Mouse (Mus musculus) forebrain, postnatal 0 days (tissue): Measurements from ENCODE around the gene Miox. TPM values are rescaled to one million over a fixed set of nuclear protein-coding genes. Genes with fewer than 3 reads are reported as not detected.

Experiments used
- ATAC-seq: fragments of 200-750 bp; cut with Nextera tagmentation; 2 replicates; pipeline ENCODE4 v1.8.0; 2017; ENCODE audit warnings: mild to moderate bottlenecking, moderate library complexity
- DNase-seq: peaks from one replicate; pipeline ENCODE4 v3.0.0-alpha.2; 2015
- H3K27ac ChIP-seq: fragments of 300-500 bp; sonication (generic); 2 replicates; pipeline ENCODE4 v1.5.1; 2014; ENCODE audit warnings: low read depth, mild to moderate bottlenecking, antibody characterized with exemption, low read length, moderate library complexity, mixed read lengths
- H3K27me3 ChIP-seq: fragments of 300-500 bp; sonication (generic); 2 replicates; pipeline ENCODE4 v1.6.1; 2014; ENCODE audit warnings: mild to moderate bottlenecking, low read length, mixed read lengths; ENCODE audit not compliant: insufficient read depth
- H3K36me3 ChIP-seq: fragments of 300-500 bp; sonication (generic); 2 replicates; pipeline ENCODE4 v1.6.1; 2014; ENCODE audit warnings: mild to moderate bottlenecking, moderate library complexity; ENCODE audit not compliant: insufficient read depth
- H3K4me1 ChIP-seq: fragments of 300-500 bp; sonication (generic); 2 replicates; pipeline ENCODE4 v1.6.1; 2014; ENCODE audit warnings: antibody characterized with exemption; ENCODE audit not compliant: insufficient read depth
- H3K4me2 ChIP-seq: fragments of 300-500 bp; sonication (generic); 2 replicates; pipeline ENCODE4 v1.6.1; 2014; ENCODE audit warnings: low read depth, mild to moderate bottlenecking, moderate library complexity
- H3K4me3 ChIP-seq: fragments of 300-500 bp; sonication (generic); 2 replicates; pipeline ENCODE4 v1.5.1; 2014; ENCODE audit warnings: low read depth, low read length, mixed read lengths
- H3K9ac ChIP-seq: fragments of 300-500 bp; sonication (generic); 2 replicates; pipeline ENCODE4 v1.6.1; 2014; ENCODE audit warnings: mild to moderate bottlenecking
- H3K9me3 ChIP-seq: fragments of 300-500 bp; sonication (generic); 2 replicates; pipeline ENCODE4 v1.6.1; 2016; ENCODE audit warnings: low read length
- CTCF ChIP-seq: sonication (generic); IDR thresholded peaks from 2 replicates; pipeline ENCODE4 v1.5.1; 2016; ENCODE audit warnings: antibody characterized with exemption, control low read depth, low read depth
- WGBS: fragments of 180-500 bp; shearing (Covaris S2); extraction: QIAGEN DNeasy Blood & Tissue Kit; methylation state at CpG from one replicate; pipeline ENCODE4 v1.1.7; 2014; 5-methylcytosine and 5-hydroxymethylcytosine counted together
- polyA plus RNA-seq: library from polyadenylated mRNA; unstranded; fragments of >200 nt; fragmentation: Nextera tagmentation; extraction: Ambion mirVana; gene quantifications from 2 replicates; pipeline ENCODE4 v1.2.1, GENCODE M21; 2015
- total RNA-seq: library from RNA; depleted of rRNA; stranded (reverse); fragments of >200 nt; gene quantifications from 2 replicates; pipeline ENCODE4 v1.2.3, GENCODE M21; 2014

Miox gene
- total and polyA plus RNA-seq, 2 experiments from 2014 or later, result not detected

DNA sequence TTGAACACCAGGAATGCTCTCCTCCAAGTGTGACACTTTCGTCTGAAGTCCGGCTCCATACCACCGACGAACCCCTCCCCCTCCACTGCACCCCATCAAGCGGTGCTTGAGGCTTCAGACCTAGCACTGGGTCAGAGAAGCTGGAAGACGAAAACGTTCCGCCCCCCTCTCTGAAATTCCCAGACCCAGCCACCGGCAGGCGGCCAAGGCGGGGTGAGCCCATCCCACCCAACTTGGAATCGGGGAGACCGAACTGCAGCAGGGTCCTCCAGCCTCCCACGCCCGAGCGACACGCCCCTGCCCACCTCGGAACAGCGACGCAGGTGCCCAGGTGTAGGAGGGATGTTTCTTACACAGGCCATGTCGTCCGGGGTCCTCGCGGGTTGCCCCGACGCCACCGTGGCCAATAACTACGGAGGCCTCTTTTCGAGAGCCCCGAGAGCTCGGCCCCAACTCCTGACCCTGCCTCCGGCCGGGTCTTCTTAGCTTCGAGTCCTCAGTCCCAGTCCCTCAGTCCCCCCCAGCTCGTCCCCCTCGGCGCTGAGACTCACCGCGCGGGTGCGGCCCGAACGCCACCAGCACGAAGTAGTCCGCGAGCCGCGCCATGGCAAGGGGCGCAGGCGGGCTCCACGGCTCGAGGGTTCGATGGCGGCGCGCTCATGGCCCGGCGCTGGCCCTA is 19.5 kb upstream of the Miox start:
- peak overlapping the region; percentile 84 for H3K9ac ChIP-seq
- H3K27me3 ChIP-seq, result no peaks in the 10 kb centered on the region
- ATAC-seq (peak; percentile 53), DNase-seq (peak; percentile 55)
- TF ChIP-seq CTCF, result peak; percentile 33
- no peaks in the 10 kb centered on the region for H3K36me3 ChIP-seq
- H3K9me3 ChIP-seq, result no peaks in the 10 kb centered on the region
- H3K4me1 ChIP-seq, result peaks cover 11% of the 10 kb centered on the region
- H3K4me3 ChIP-seq, result peak overlapping the region; percentile 87
- H3K4me2 ChIP-seq, result peak overlapping the region; percentile 68
- under 1% methylated on average over 58 of the region's 58 CpGs for WGBS
- H3K27ac ChIP-seq, result peak overlapping the region; percentile 62

- H3K4me3 ChIP-seq, result peak within 1 kb of the TSS; percentile 87
- peak within 1 kb of the TSS; percentile 84 for H3K9ac ChIP-seq
- H3K4me1 ChIP-seq, result peaks cover 11% of the 10 kb centered on the region
- ATAC-seq, result peak; percentile 100
- no peak for TF ChIP-seq CTCF
- no peaks in the 10 kb centered on the region for H3K27me3 ChIP-seq
- WGBS, result 3% methylated on average over 37 of the region's 37 CpGs
- peak; percentile 96 for DNase-seq
- H3K36me3 ChIP-seq, result no peaks in the 10 kb centered on the region
- peak within 1 kb of the TSS; percentile 62 for H3K27ac ChIP-seq
- H3K4me2 ChIP-seq, result peak within 1 kb of the TSS; percentile 68
- no peaks in the 10 kb centered on the region for H3K9me3 ChIP-seq
Observed at GRCm38 (mm10) chr15:89315190-89315731, 18.9 kb upstream of the Miox start, which contains the start of gene Sbf1. Gene Sbf1 (minus strand): TSS chr15:89315311.

DNA sequence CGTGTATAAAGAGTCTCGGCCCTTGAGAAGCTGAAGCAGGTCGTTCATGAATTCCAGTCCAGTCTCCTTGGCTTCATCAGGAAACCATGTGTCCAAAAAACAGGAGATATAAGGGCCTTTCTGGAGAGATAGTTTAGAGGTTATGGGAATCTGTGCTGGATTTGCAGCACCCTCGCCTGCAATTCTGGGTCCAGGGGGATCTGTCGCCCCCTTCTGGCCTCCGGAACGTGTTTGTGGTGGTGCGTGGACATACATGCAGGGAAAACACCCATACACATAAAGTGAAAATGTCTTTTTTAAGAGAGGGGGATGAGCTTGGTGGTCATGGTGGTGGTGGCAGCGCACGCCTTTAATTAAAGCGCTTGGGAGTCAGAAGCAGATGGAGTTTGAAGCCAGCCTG is 18.1 kb upstream of the Miox start:
- DNase-seq (no peak), ATAC-seq (no peak)
- Histone ChIP-seq H3K36me3 (no peaks in the 10 kb centered on the region), H3K9ac (no peak overlapping the region), H3K4me3 (no peak overlapping the region), H3K4me2 (no peak overlapping the region), H3K4me1 (peaks cover 11% of the 10 kb centered on the region), H3K9me3 (no peaks in the 10 kb centered on the region), H3K27ac (no peak overlapping the region), H3K27me3 (no peaks in the 10 kb centered on the region)
- peak; percentile 31; the same call in 1 of the 2 replicates for TF ChIP-seq CTCF
- 65% methylated on average over 11 of the region's 11 CpGs for WGBS

DNA sequence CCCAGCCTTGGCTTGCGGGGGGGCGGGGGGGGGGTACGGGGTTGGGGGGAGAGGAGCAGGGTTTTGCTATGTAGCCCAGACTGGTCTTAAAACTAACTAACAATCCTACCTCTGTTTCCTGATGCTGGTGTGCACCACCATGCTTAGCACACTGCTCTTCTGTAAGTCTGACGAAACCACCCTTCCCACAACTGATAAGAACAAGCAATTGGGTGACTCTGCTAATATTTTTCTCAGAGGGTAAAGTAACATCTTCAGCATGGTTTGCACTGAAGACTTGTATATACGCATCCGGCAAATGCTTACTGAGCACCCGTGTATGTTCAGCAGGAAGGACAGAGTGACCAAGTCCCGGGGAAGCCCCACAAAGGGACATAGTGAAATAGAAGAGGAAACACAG is 12.9 kb upstream of the Miox start:
- 79% methylated on average over 8 of the region's 8 CpGs for WGBS
- H3K27ac ChIP-seq, result no peak overlapping the region
- H3K4me1 ChIP-seq, result no peaks in the 10 kb centered on the region
- no peak for ATAC-seq
- TF ChIP-seq CTCF, result no peak
- no peaks in the 10 kb centered on the region for H3K9me3 ChIP-seq
- no peak overlapping the region for H3K4me2 ChIP-seq
- H3K9ac ChIP-seq, result no peak overlapping the region
- no peak overlapping the region for H3K4me3 ChIP-seq
- no peaks in the 10 kb centered on the region for H3K36me3 ChIP-seq
- peaks cover 6% of the 10 kb centered on the region; the same call in 1 of the 2 replicates for H3K27me3 ChIP-seq
- DNase-seq, result no peak

GRCm38 (mm10) chr15:89322670-89323522 is 11.3 kb upstream of the Miox start, which contains the start of gene Adm2:
Gene Adm2 (plus strand): TSS chr15:89322720.
- DNase-seq (no peak), ATAC-seq (no peak)
- H3K4me2 ChIP-seq, result 0 out of 2 replicates have a peak within 1 kb of the TSS, but pooled peaks have one; percentile 13
- H3K9me3 ChIP-seq, result no peaks in the 10 kb centered on the region
- H3K4me1 ChIP-seq, result no peaks in the 10 kb centered on the region
- WGBS, result 9% methylated on average over 26 of the region's 26 CpGs
- no peak within 1 kb of the TSS for H3K4me3 ChIP-seq
- no peak within 1 kb of the TSS for H3K27ac ChIP-seq
- no peaks in the 10 kb centered on the region for H3K36me3 ChIP-seq
- H3K9ac ChIP-seq, result no peak within 1 kb of the TSS
- H3K27me3 ChIP-seq, result peaks cover 6% of the 10 kb centered on the region; the same call in 1 of the 2 replicates
- TF ChIP-seq CTCF, result no peak

- Histone ChIP-seq H3K9ac (no peak overlapping the region), H3K4me2 (no peak overlapping the region), H3K27ac (no peak overlapping the region), H3K4me3 (no peak overlapping the region), H3K36me3 (no peaks in the 10 kb centered on the region), H3K9me3 (no peaks in the 10 kb centered on the region), H3K4me1 (no peaks in the 10 kb centered on the region), H3K27me3 (peaks cover 6% of the 10 kb centered on the region; the same call in 1 of the 2 replicates)
- no peak for TF ChIP-seq CTCF
- WGBS, result 91% methylated on average over 4 of the region's 4 CpGs
- DNase-seq, result no peak
- no peak for ATAC-seq
Observed at GRCm38 (mm10) chr15:89323656-89324055, 10.5 kb upstream of the Miox start.
